Mouse (Mus musculus) embryonic fibroblast, embryonic 13.5 days (primary cell): ENCODE measurements around the gene Glrb. TPM values are rescaled to one million over a fixed set of nuclear protein-coding genes. Genes with fewer than 3 reads are reported as not detected.

Experiments used
- H3K27ac ChIP-seq: 2 replicates; pipeline ENCODE4 v1.5.1; 2012; ENCODE audit warnings: low read length, control low read depth, inconsistent platforms; ENCODE audit not compliant: insufficient read depth
- H3K4me1 ChIP-seq: 2 replicates; pipeline ENCODE4 v1.6.1; 2011; ENCODE audit warnings: low read length; ENCODE audit not compliant: control insufficient read depth, insufficient read depth
- H3K4me3 ChIP-seq: 2 replicates; pipeline ENCODE4 v1.5.1; 2011; ENCODE audit warnings: mild to moderate bottlenecking, control low read depth, low read length; ENCODE audit not compliant: insufficient read depth
- CTCF ChIP-seq: IDR thresholded peaks from 2 replicates; pipeline ENCODE4 v1.5.1; 2011; ENCODE audit warnings: mild to moderate bottlenecking, control low read depth, low read length, moderate library complexity, borderline replicate concordance; ENCODE audit not compliant: insufficient read depth
- POLR2A ChIP-seq: IDR thresholded peaks from 2 replicates; pipeline ENCODE4 v1.6.1; 2011; ENCODE audit warnings: low read depth, mild to moderate bottlenecking, control low read depth, low read length, moderate library complexity
- polyA plus RNA-seq: library from polyadenylated mRNA; stranded (reverse); fragments of >200 nt; gene quantifications from 2 replicates; pipeline ENCODE4 v1.2.4, GENCODE M21; 2011; ENCODE audit warnings: low read depth; ENCODE audit not compliant: missing spikeins, insufficient read length

The Glrb gene
- polyA plus RNA-seq, 1 experiment, result 18.0 TPM

DNA sequence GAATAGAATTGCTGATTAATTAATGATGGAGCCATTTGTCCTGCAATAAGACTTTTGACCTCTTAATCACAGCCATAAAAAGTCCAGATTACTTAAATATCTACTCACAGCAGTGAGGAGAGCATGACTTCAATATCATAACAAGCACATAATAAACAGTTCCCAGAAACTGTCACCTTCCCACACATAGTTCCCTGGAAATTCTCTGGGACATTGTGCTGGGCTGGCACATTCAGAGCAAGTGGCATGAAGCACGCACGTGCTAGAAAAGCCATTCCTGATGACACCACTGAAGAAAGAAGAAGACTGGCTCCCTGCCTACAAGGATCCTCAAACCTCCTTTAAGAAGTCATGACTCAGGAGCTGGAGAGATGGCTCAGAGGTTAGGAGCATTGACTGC lies 67.8 kb downstream of the Glrb start:
- TF ChIP-seq CTCF, result no peak
- no peak for TF ChIP-seq POLR2A
- no peak overlapping the region for H3K27ac ChIP-seq
- no peak overlapping the region for H3K4me3 ChIP-seq
- H3K4me1 ChIP-seq, result no peaks in the 10 kb centered on the region

GRCm38 (mm10) chr3:80839845-80840244 lies 73.6 kb downstream of the Glrb start:
- Histone ChIP-seq H3K4me3 (no peak overlapping the region), H3K4me1 (no peaks in the 10 kb centered on the region), H3K27ac (no peak overlapping the region)
- TF ChIP-seq CTCF (no peak), POLR2A (no peak)

GRCm38 (mm10) chr3:80837583-80837982 lies 75.9 kb downstream of the Glrb start:
- no peak for TF ChIP-seq CTCF
- TF ChIP-seq POLR2A, result no peak
- no peak overlapping the region for H3K27ac ChIP-seq
- H3K4me1 ChIP-seq, result no peaks in the 10 kb centered on the region
- H3K4me3 ChIP-seq, result no peak overlapping the region

DNA sequence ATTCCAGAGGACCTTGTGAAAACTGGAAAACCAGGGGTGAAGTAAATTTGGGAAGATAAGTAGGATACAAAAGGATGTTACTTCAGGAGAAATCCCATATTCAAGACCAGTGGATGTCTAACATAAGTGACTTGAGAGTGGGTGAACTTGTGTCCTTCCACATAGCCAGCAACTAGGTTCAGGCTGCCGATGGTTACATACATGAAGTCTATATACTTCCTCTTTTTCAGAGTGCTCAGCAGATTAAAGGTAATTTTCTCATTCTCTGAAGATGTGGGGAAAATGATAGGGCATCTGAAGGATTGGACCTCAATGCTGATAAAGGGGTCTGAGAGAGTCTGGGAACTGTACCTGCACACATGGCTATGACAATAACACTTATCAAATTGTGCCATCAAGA lies 89.5 kb downstream of the Glrb start:
- H3K4me3 ChIP-seq, result no peak overlapping the region
- no peaks in the 10 kb centered on the region for H3K4me1 ChIP-seq
- no peak overlapping the region for H3K27ac ChIP-seq
- no peak for TF ChIP-seq CTCF
- no peak for TF ChIP-seq POLR2A

DNA sequence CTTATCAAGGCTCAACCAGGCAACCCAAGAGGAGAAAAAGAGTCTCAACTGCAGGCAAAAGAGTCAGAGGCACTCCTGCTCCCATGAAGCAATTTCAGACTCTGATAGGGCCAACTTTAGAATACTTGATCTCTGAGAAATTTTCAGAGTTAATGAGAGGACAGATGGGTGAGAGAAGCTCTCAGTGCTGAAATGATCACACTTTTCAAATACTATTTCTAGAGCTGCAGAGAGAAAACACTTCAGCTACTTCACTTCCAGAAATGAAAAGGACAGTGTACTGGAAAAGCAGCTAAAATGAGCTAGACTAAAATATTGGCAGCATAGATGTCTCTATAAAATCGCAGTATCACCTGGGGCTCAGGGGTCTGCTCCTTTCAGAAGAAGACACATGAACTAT lies 94.8 kb downstream of the Glrb start:
- H3K27ac ChIP-seq, result no peak overlapping the region
- no peak overlapping the region for H3K4me3 ChIP-seq
- H3K4me1 ChIP-seq, result no peaks in the 10 kb centered on the region
- TF ChIP-seq POLR2A, result no peak
- no peak for TF ChIP-seq CTCF

DNA sequence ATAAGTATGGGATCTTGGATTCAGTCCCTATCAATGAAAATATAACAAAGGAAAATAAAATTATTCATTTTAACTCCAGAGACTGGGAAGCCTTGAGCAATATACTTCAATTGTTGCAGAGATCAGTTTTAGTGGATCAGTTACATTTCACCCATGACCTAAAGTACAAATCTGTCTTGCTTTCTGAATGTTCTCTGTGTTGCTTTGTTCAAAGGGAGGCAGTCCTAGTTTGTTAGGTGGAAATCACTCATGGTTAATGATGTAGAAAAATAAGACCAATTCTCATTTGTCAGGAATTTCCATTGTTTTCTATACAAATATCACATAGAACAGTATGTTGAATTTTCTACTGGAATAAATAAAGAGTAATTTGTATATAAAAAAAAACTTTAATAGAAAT lies 99.7 kb downstream of the Glrb start:
- TF ChIP-seq POLR2A (no peak), CTCF (no peak)
- H3K4me3 ChIP-seq, result no peak overlapping the region
- no peak overlapping the region for H3K27ac ChIP-seq
- no peaks in the 10 kb centered on the region for H3K4me1 ChIP-seq

DNA sequence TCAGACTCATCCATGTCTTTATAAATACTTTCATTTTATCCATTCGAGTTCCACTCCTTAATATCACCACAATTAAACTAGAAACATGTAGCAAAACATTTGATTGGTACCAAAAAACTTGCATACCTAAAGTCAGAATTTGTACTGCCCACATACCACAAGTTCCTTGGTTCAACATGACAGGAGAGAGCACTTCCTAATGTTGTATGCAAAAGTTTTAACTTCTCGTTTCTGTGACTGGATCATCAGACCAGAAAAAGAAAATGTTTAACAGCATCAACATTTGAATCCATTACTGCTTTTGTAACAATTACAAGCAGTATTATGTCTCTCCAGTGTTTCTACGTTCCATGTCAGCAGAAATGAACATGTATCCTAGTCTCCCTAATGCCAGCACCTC lies 101.2 kb downstream of the Glrb start:
- Histone ChIP-seq H3K4me1 (no peaks in the 10 kb centered on the region), H3K4me3 (no peak overlapping the region), H3K27ac (no peak overlapping the region)
- TF ChIP-seq POLR2A (no peak), CTCF (no peak)

- Histone ChIP-seq H3K27ac (no peak overlapping the region), H3K4me3 (no peak overlapping the region), H3K4me1 (no peaks in the 10 kb centered on the region)
- TF ChIP-seq POLR2A, result no peak
- no peak for TF ChIP-seq CTCF
Observed at GRCm38 (mm10) chr3:80805327-80805726, 108.1 kb downstream of the Glrb start.

GRCm38 (mm10) chr3:80803811-80804210 lies 109.6 kb downstream of the Glrb start:
- Histone ChIP-seq H3K4me1 (no peaks in the 10 kb centered on the region), H3K4me3 (no peak overlapping the region), H3K27ac (no peak overlapping the region)
- no peak for TF ChIP-seq CTCF
- no peak for TF ChIP-seq POLR2A

GRCm38 (mm10) chr3:80803211-80803610 lies 110.2 kb downstream of the Glrb start:
- H3K4me1 ChIP-seq, result no peaks in the 10 kb centered on the region
- no peak overlapping the region for H3K27ac ChIP-seq
- TF ChIP-seq CTCF (no peak), POLR2A (no peak)
- no peak overlapping the region for H3K4me3 ChIP-seq

GRCm38 (mm10) chr3:80802596-80803081 lies 110.8 kb downstream of the Glrb start, which contains the start of gene Gria2:
Gene Gria2, minus strand, starts transcription at chr3:80802835.
- Histone ChIP-seq H3K4me3 (no peak within 1 kb of the TSS), H3K27ac (no peak within 1 kb of the TSS), H3K4me1 (no peaks in the 10 kb centered on the region)
- TF ChIP-seq POLR2A, result no peak
- TF ChIP-seq CTCF, result no peak
